Mouse (Mus musculus) frontal cortex, adult 2 months (tissue): Measurements from ENCODE around the gene Rpl10a. TPM values are rescaled to one million over a fixed set of nuclear protein-coding genes. Genes with fewer than 3 reads are reported as not detected.
"Not testable (repeated sequence)": the region's sequence is repeated elsewhere in the genome, so short reads cannot be mapped to it uniquely, and the experiment has no call there.

ENCODE experiments used
- DNase-seq, 2 experiments: peaks; one replicate each; pipeline ENCODE4 v3.0.0; 2022; ENCODE audit warnings: low spot score in 1 of 2; ENCODE audit errors: extremely low spot score in 1 of 2
- polyA plus RNA-seq: library from polyadenylated mRNA; depleted of rRNA; stranded (reverse); fragments of >200 nt; gene quantifications from 2 replicates; pipeline ENCODE4 v1.2.3, GENCODE M21; 2012; rRNA removed

Rpl10a gene
- polyA plus RNA-seq, 1 experiment: 771 TPM

- no peak for DNase-seq
Measured at GRCm38 (mm10) chr17:28352018-28352417, 23.7 kb downstream of the Rpl10a start.

DNA sequence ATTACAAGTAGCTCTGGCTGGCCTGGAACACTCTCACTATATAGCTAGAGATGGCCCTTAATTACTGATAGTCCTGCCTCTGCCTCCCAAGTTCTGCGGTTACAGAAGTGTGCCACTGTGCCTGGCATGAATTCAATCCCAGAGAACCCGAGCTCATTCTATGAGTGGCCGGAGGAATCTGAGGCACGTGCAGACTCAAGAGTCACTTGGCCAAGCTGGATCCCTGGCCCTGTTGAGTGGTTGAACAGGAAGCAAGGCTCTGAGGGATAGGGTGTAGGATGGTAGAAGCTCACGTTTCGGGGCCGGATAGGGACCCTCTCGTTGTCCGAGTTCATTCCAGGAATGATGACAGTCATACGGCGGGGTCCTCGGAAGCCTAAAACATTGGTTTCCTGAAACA, 27.6 kb downstream of the Rpl10a start:
- DNase-seq: no peak

- not testable (repeated sequence) for DNase-seq
Measured at GRCm38 (mm10) chr17:28358576-28359261, 30.4 kb downstream of the Rpl10a start.

GRCm38 (mm10) chr17:28360531-28361277, 32.4 kb downstream of the Rpl10a start:
- DNase-seq: no peak

- no peak for DNase-seq
Measured at GRCm38 (mm10) chr17:28361921-28362652, 33.8 kb downstream of the Rpl10a start.

DNA sequence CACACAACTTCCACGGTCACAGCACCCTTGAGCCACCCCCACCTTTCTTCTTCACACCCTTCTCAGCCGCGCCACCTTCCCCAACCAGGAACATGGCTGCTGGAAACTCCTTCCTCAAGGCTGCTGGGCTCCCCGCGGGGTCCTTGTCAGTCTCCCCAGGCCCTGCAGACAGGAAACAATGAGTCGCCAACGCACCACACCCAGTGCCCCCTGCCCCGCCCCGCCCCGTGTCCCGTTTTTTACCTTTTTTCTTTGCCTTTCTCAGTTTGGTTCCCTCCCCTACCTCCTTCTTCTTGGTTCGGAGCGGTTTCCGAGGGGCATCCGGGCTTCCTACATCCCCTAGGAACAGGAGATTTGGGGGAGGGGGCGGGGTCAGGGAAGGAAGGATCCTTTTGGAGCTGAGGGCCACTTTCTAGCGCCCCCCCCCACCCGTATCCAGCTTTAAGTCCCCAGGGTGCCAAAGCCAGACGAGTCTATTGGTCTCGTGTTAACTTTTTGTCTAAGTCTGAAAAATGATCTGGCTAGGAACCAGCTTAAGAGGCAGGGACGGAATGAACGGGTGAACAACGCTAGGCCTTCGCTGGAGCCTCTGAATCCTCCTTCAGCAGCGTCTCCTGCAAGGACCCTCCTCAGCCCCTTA, 34.5 kb downstream of the Rpl10a start:
- DNase-seq: no peak

DNA sequence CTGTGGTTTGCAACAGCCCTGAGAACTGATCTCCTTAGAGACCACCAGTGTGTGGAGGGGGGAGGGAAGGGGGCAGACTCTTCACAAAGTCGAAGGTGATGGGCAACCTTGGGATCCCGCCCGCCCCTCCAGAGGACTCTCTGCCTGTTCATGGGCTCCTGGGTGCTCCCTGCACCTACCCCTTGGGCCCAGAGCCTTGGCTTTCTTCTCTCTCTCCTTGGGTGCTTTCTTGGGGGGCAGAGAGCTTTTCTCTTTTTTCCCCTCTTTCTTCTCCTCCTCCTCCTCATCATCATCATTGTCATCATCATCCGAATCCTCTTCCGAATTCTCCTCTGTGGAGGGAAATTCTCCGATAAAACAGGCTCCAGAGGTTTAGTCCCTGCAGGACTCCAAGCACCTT, 35.2 kb downstream of the Rpl10a start:
- no peak for DNase-seq

- DNase-seq: no peak
Measured at GRCm38 (mm10) chr17:28365122-28365521, 36.9 kb downstream of the Rpl10a start, which contains the start of gene Tulp1. Gene Tulp1, minus strand, starts transcription at chr17:28365222.

GRCm38 (mm10) chr17:28368449-28368848, 40.2 kb downstream of the Rpl10a start:
- peak in 1 of 2 experiments; percentile 72 for DNase-seq

DNA sequence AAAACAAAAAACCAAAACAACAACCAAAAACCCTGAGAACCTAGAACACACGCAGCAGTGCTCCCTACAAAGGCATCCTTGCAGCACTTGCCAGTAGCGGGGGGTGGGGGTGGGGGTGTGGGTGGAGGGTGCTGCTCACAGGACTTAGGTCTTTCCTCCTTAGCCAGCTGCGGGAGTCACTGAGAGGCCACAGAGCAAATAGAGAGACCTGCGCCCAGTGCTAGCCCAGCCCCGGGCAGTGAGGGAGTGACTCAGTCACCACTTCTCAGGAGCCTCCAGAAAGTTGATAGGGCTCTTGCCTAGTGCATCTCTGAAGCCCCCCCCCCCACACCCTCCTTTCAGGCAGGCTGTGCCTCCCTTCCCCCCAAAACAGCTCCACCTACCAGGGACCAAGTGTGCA, 40.8 kb downstream of the Rpl10a start:
- DNase-seq: no peak

DNA sequence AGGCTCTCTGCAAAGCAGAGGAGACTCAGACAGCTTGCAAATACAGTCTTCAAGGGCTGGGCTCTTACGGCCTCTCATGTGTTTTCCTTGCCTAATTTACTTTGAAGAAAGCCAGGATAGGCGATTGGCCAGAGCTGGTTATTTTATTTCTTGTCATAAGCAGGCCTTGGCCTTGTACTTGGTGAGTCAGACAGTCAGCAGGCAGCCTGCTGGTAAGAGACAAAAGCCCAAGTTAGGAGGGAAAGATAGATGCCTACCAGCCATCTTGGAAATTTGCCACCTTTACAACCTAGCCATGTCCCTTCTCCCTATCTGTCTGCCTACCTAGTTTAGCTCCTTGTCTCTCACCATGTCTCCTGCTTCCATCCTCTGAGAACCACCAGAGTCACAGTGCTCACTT, 43.0 kb downstream of the Rpl10a start:
- no peak for DNase-seq

DNA sequence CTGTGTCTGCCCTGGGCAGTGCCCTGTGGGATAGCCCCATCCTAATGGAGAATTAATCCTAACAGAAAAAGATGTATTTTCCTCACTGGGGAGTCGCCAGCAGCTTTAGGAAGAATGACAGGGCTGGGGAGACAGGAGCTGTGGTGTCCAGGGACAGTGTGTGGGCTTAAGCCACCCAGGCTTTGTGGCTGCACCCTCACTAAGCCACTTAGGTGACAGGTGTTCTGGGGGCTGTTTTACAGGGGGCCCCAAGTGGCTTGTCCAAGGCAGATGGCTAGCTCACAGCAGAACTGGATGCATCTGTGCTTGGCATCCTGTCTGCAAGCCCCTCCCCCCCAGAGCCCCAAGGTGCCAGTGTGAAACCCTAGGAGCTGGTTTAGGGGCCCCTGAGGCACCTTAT, 43.7 kb downstream of the Rpl10a start:
- no peak for DNase-seq

GRCm38 (mm10) chr17:28373821-28374220, 45.5 kb downstream of the Rpl10a start:
- DNase-seq: peak in 1 of 2 experiments; percentile 22

DNA sequence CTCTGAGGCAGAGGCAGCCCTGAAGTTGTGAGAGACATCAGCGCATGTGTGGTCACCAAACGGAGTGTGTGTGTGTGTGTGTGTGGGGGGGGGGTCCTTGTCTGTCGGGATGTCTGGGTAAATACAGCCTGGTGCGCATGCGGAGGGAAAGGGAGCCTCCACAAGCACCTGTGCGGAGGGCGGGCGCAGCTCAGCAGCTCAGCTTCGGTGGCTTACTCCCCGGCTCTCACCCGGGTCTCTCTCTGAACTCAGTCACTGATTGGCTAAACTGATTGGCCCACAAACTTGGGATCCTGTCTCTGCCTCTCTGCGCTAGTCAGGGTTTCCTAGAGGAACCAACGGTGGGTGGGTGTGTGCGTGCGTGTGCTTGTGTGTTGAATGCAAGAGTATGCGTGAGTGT, 46.2 kb downstream of the Rpl10a start:
- no peak for DNase-seq

- no peak for DNase-seq
Measured at GRCm38 (mm10) chr17:28375592-28376061, 47.4 kb downstream of the Rpl10a start.

GRCm38 (mm10) chr17:28380255-28380654, 52.0 kb downstream of the Rpl10a start:
- DNase-seq: no peak

Other genes starting within 250 kb of the Rpl10a start
- 0.55 and 1.0 TPM in 2 replicates for gene Tcp11, start 247.8 kb upstream of the Rpl10a start, polyA plus RNA-seq
- gene Scube3, start 186.3 kb upstream of the Rpl10a start, polyA plus RNA-seq: 2.5 TPM in 2 replicates
- gene Zfp523, start 151.3 kb upstream of the Rpl10a start, polyA plus RNA-seq: 135 and 144 TPM in 2 replicates
- gene Def6, start 120.7 kb upstream of the Rpl10a start, polyA plus RNA-seq: 5.6 and 5.9 TPM in 2 replicates
- 21.2 and 22.9 TPM in 2 replicates for gene Ppard, start 95.8 kb upstream of the Rpl10a start, polyA plus RNA-seq
- 16.9 and 18.7 TPM in 2 replicates for gene Fance, start 15.0 kb upstream of the Rpl10a start, polyA plus RNA-seq
- gene Tead3, start 22.3 kb downstream of the Rpl10a start, polyA plus RNA-seq: 2.5 and 2.9 TPM in 2 replicates
- 0.19 TPM in 1 of 2 replicates, not detected in the other for gene Tulp1, start 36.8 kb downstream of the Rpl10a start, polyA plus RNA-seq
- 16.3 and 18.9 TPM in 2 replicates for gene Fkbp5, start 189.1 kb downstream of the Rpl10a start, polyA plus RNA-seq
- not detected in 2 replicates for gene Armc12, start 202.3 kb downstream of the Rpl10a start, polyA plus RNA-seq
- not detected in 2 replicates for gene Clpsl2, start 220.9 kb downstream of the Rpl10a start, polyA plus RNA-seq
- 0.18 TPM in 1 of 2 replicates, not detected in the other for gene Clps, start 232.3 kb downstream of the Rpl10a start, polyA plus RNA-seq
- 8.4 and 8.5 TPM in 2 replicates for gene Lhfpl5, start 247.2 kb downstream of the Rpl10a start, polyA plus RNA-seq